In genomic region chr13:56597831-56598612, GRCm38 (mm10) we compare ENCODE assay signal across 8 mouse cellular contexts. TPM values are rescaled to one million over a fixed set of nuclear protein-coding genes. Genes with fewer than 3 reads are reported as not detected.
DNase-seq lines count a peak whose midpoint lies in the region; ATAC-seq and TF ChIP-seq lines count a peak whose summit lies in the region.

No protein-coding gene starts in this region.

- intact Hi-C loops in heart, postnatal 14 days (cut with DNase I): no loop called here

- peak; percentile 62; the same call in 1 of the 2 replicates for ATAC-seq in intestine, embryonic 14.5 days (replicated peaks; ENCODE audit: low FRiP score, low TSS enrichment, low read depth)
- no peak for ATAC-seq in intestine, postnatal 0 days
- peak; percentile 71 for ATAC-seq in lung, embryonic 14.5 days (ENCODE audit: insufficient read depth)
- ATAC-seq in inflammation-experienced regulatory T-cells, adult 6 months: no peak

- no peaks in the 10 kb centered on the region for H3K27me3 ChIP-seq in intestine, embryonic 14.5 days (replicated peaks; ENCODE audit: control insufficient read depth, insufficient read depth, low read length)
- no peaks in the 10 kb centered on the region for H3K27me3 ChIP-seq in intestine, postnatal 0 days (replicated peaks; ENCODE audit: control insufficient read depth, insufficient read depth, low read length)
- no peaks in the 10 kb centered on the region for H3K27me3 ChIP-seq in lung, embryonic 14.5 days (ENCODE audit: insufficient read depth, low read length)

- no peak overlapping the region for H3K4me3 ChIP-seq in intestine, embryonic 14.5 days (ENCODE audit: low read depth, low read length)
- H3K4me3 ChIP-seq in intestine, postnatal 0 days (ENCODE audit: low read depth, low read length): no peak overlapping the region
- H3K4me3 ChIP-seq in lung, embryonic 14.5 days (ENCODE audit: low read depth, low read length): no peak overlapping the region

- peak overlapping the region; percentile 22; the same call in 1 of the 2 replicates for H3K27ac ChIP-seq in intestine, embryonic 14.5 days (ENCODE audit: low read depth)
- no peak overlapping the region for H3K27ac ChIP-seq in intestine, postnatal 0 days (ENCODE audit: low read depth, low read length)
- H3K27ac ChIP-seq in lung, embryonic 14.5 days (ENCODE audit: low read depth): peak overlapping the region; percentile 5; the same call in 1 of the 2 replicates

- H3K36me3 ChIP-seq in intestine, embryonic 14.5 days (ENCODE audit: control insufficient read depth, insufficient read depth, low read length): no peaks in the 10 kb centered on the region
- no peaks in the 10 kb centered on the region for H3K36me3 ChIP-seq in intestine, postnatal 0 days (ENCODE audit: control insufficient read depth, insufficient read depth)
- no peaks in the 10 kb centered on the region for H3K36me3 ChIP-seq in lung, embryonic 14.5 days (ENCODE audit: insufficient read depth)

- DNase-seq in intestine, embryonic 14.5 days (ENCODE audit: low spot score): no peak
- peak; percentile 72 to 83 for DNase-seq in adrenal gland, postnatal 36 days
- DNase-seq in heart, postnatal 14 days: peak; percentile 63 to 70
- DNase-seq in lung, embryonic 14.5 days: peak; percentile 96
- no peak for DNase-seq in embryo, embryonic 10 days (ENCODE audit: low spot score)
- DNase-seq in layer of hippocampus, adult 11-12 months (ENCODE audit: low spot score): no peak

- WGBS in intestine, embryonic 14.5 days: 41% methylated on average over 12 of the region's 12 CpGs
- 49% methylated on average over 12 of the region's 12 CpGs for WGBS in intestine, postnatal 0 days
- 31% methylated on average over 12 of the region's 12 CpGs for WGBS in lung, embryonic 14.5 days

- no peak overlapping the region for H3K4me2 ChIP-seq in intestine, embryonic 14.5 days (ENCODE audit: low read length)
- no peak overlapping the region for H3K4me2 ChIP-seq in intestine, postnatal 0 days (replicated peaks; ENCODE audit: low read depth)
- no peak overlapping the region for H3K4me2 ChIP-seq in lung, embryonic 14.5 days

- no peaks in the 10 kb centered on the region for H3K9me3 ChIP-seq in intestine, embryonic 14.5 days (ENCODE audit: control insufficient read depth, low read length)
- no peaks in the 10 kb centered on the region for H3K9me3 ChIP-seq in intestine, postnatal 0 days (ENCODE audit: control insufficient read depth)
- no peaks in the 10 kb centered on the region for H3K9me3 ChIP-seq in lung, embryonic 14.5 days (ENCODE audit: low read depth, low read length)

- no peak for TF ChIP-seq CTCF in intestine, postnatal 0 days (IDR thresholded peaks at IDR 0.05; ENCODE audit: low read depth)
- TF ChIP-seq CTCF in lung, embryonic 14.5 days (IDR thresholded peaks at IDR 0.05; ENCODE audit: low read depth): no peak

- H3K4me1 ChIP-seq in intestine, embryonic 14.5 days (replicated peaks; ENCODE audit: control insufficient read depth, insufficient read depth, low read length): peaks cover 83% of the 10 kb centered on the region
- H3K4me1 ChIP-seq in intestine, postnatal 0 days (replicated peaks; ENCODE audit: control insufficient read depth, insufficient read depth, low read length): peaks cover 18% of the 10 kb centered on the region; the same call in 1 of the 2 replicates
- peaks cover 76% of the 10 kb centered on the region for H3K4me1 ChIP-seq in lung, embryonic 14.5 days (ENCODE audit: insufficient read depth)

- H3K9ac ChIP-seq in intestine, embryonic 14.5 days (ENCODE audit: low read length): no peak overlapping the region
- H3K9ac ChIP-seq in intestine, postnatal 0 days (ENCODE audit: low read depth, low read length): no peak overlapping the region
- H3K9ac ChIP-seq in lung, embryonic 14.5 days: no peak overlapping the region

RNA-seq across cellular contexts. Expression of gene Tgfbi, which starts 11.3 kb away (rescaled TPM):
- 123 and 163 TPM in 2 replicates for polyA plus RNA-seq in intestine, embryonic 14.5 days (2014; fragmentation: Nextera tagmentation; extraction: Ambion mirVana)
- polyA plus RNA-seq in intestine, postnatal 0 days (2015; fragmentation: Nextera tagmentation; extraction: Ambion mirVana): 101 and 105 TPM in 2 replicates
- 10 to 100 TPM; 33.1 to 50.2 TPM for total RNA-seq in adrenal gland, postnatal 36 days (2021)
- total RNA-seq in heart, postnatal 14 days (2021): 10 to 100 TPM; 17.1 to 22.3 TPM
- polyA plus RNA-seq in lung, embryonic 14.5 days (2014; fragmentation: Nextera tagmentation; extraction: Ambion mirVana): 165 and 171 TPM in 2 replicates
- polyA plus RNA-seq in inflammation-experienced regulatory T-cells, adult 6 months (2017; shearing (Covaris generic)): 1 to 10 TPM in 1 of 3 experiments, under 1 TPM in 1, not detected in 1; 0.41 to 1.1 TPM

RNA-seq across cellular contexts. Expression of gene Lect2, which starts 49.7 kb away (rescaled TPM):
- polyA plus RNA-seq in intestine, embryonic 14.5 days (2014; fragmentation: Nextera tagmentation; extraction: Ambion mirVana): 10.5 and 14.1 TPM in 2 replicates
- polyA plus RNA-seq in intestine, postnatal 0 days (2015; fragmentation: Nextera tagmentation; extraction: Ambion mirVana): 48.8 and 59.0 TPM in 2 replicates
- total RNA-seq in adrenal gland, postnatal 36 days (2021): not detected
- not detected for total RNA-seq in heart, postnatal 14 days (2021)
- polyA plus RNA-seq in lung, embryonic 14.5 days (2014; fragmentation: Nextera tagmentation; extraction: Ambion mirVana): not detected in 2 replicates
- not detected for polyA plus RNA-seq in inflammation-experienced regulatory T-cells, adult 6 months (2017; shearing (Covaris generic))

Comparison
In these comparisons a context has a peak if more than half of its experiments do, and no peak if none do; other contexts are left out.
1. ATAC-seq: peak in intestine, embryonic 14.5 days (single experiment) and lung, embryonic 14.5 days (single experiment); none in intestine, postnatal 0 days (single experiment) and inflammation-experienced regulatory T-cells, adult 6 months (single experiment).
2. DNase-seq: peak in adrenal gland, postnatal 36 days (2 of 2), heart, postnatal 14 days (2 of 2) and lung, embryonic 14.5 days (single experiment); none in intestine, embryonic 14.5 days (single experiment), embryo, embryonic 10 days (single experiment) and layer of hippocampus, adult 11-12 months (single experiment).
3. RNA of gene Tgfbi, which starts 11.3 kb away (polyA plus RNA-seq): 165 to 171 TPM in lung, embryonic 14.5 days, 123 to 163 TPM in intestine, embryonic 14.5 days and 101 to 105 TPM in intestine, postnatal 0 days; 0.41 to 1.1 TPM in inflammation-experienced regulatory T-cells, adult 6 months; every median in the first group is over 10 times any median in the second.
4. RNA of gene Lect2, which starts 49.7 kb away (polyA plus RNA-seq): 48.8 to 59.0 TPM in intestine, postnatal 0 days and 10.5 to 14.1 TPM in intestine, embryonic 14.5 days; not detected in lung, embryonic 14.5 days and not detected in inflammation-experienced regulatory T-cells, adult 6 months; every median in the first group is over 10 times any median in the second.